Mouse (Mus musculus) stomach, embryonic 15.5 days (tissue): ENCODE results near the gene Pde6h. TPM values are rescaled to one million over a fixed set of nuclear protein-coding genes. Genes with fewer than 3 reads are reported as not detected.
"Not testable (repeated sequence)": the region's sequence is repeated elsewhere in the genome, so short reads cannot be mapped to it uniquely, and the experiment has no call there.

Source experiments
- ATAC-seq: fragments of 200-750 bp; cut with Nextera tagmentation; 2 replicates; pipeline ENCODE4 v1.8.0; 2017; ENCODE audit warnings: low read depth, moderate number of reproducible peaks, moderate TSS enrichment; ENCODE audit not compliant: insufficient read depth, low FRiP score
- H3K27ac ChIP-seq: fragments of 300-500 bp; sonication (generic); 2 replicates; pipeline ENCODE4 v1.5.1; 2015; ENCODE audit warnings: mild to moderate bottlenecking, inconsistent platforms
- H3K27me3 ChIP-seq: fragments of 300-500 bp; sonication (generic); replicated peaks from 2 replicates; pipeline ENCODE4 v1.6.1; 2015; ENCODE audit warnings: inconsistent platforms
- H3K36me3 ChIP-seq: fragments of 300-500 bp; sonication (generic); 2 replicates; pipeline ENCODE4 v1.6.1; 2015; ENCODE audit warnings: inconsistent platforms
- H3K4me1 ChIP-seq: fragments of 300-500 bp; sonication (generic); 2 replicates; pipeline ENCODE4 v1.6.1; 2015; ENCODE audit warnings: inconsistent platforms
- H3K4me2 ChIP-seq: fragments of 300-500 bp; sonication (generic); 2 replicates; pipeline ENCODE4 v1.6.1; 2015; ENCODE audit warnings: mild to moderate bottlenecking, inconsistent platforms
- H3K4me3 ChIP-seq: fragments of 300-500 bp; sonication (generic); replicated peaks from 2 replicates; pipeline ENCODE4 v1.5.1; 2015; ENCODE audit warnings: inconsistent platforms
- H3K9ac ChIP-seq: fragments of 300-500 bp; sonication (generic); 2 replicates; pipeline ENCODE4 v1.6.1; 2015; ENCODE audit warnings: inconsistent platforms
- H3K9me3 ChIP-seq: fragments of 300-500 bp; sonication (generic); 2 replicates; pipeline ENCODE4 v1.6.1; 2016; ENCODE audit warnings: inconsistent platforms
- WGBS: fragments of 180-500 bp; shearing (Covaris S2); methylation state at CpG from one replicate; pipeline ENCODE4 v1.1.7; 2015; 5-methylcytosine and 5-hydroxymethylcytosine counted together
- polyA plus RNA-seq: library from polyadenylated mRNA; unstranded; fragments of >200 nt; fragmentation: Nextera tagmentation; extraction: Ambion mirVana; gene quantifications from 2 replicates; pipeline ENCODE4 v1.2.1, GENCODE M21; 2015

The Pde6h gene
- not detected in 2 replicates for polyA plus RNA-seq

- no peaks in the 10 kb centered on the region for H3K27me3 ChIP-seq
- WGBS, result 89% methylated on average over 8 of the region's 8 CpGs
- no peak within 1 kb of the TSS for H3K9ac ChIP-seq
- H3K27ac ChIP-seq, result no peak within 1 kb of the TSS
- no peak for ATAC-seq
- no peak within 1 kb of the TSS for H3K4me3 ChIP-seq
- peaks cover 3% of the 10 kb centered on the region; the same call in 1 of the 2 replicates for H3K4me1 ChIP-seq
- no peaks in the 10 kb centered on the region for H3K36me3 ChIP-seq
- no peaks in the 10 kb centered on the region for H3K9me3 ChIP-seq
- H3K4me2 ChIP-seq, result no peak within 1 kb of the TSS
Measured at GRCm38 (mm10) chr6:136923532-136923931, at the start of gene Pde6h. Gene Pde6h, plus strand, starts transcription at chr6:136923832.

DNA sequence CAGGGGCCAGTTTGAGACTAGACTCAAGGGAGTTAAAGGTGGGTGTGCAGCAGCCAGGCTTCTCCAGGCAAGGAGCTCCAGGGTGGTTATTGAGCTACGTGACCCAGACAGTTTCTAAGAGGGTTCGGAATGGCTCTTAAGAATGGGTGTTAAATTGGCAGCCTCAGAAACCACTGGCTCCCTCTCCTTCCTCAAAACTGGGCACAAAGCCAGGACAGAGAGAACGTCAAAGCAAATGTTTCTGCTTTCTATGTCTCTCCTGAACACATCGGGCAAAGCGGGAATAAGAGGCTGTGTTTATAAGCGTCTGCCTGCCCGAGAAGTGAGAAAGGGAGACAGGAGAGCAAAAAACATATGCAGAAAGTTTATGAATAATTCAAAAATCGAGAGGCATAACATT is 49.0 kb upstream of the Pde6h start:
- Histone ChIP-seq H3K27me3 (no peaks in the 10 kb centered on the region), H3K36me3 (no peaks in the 10 kb centered on the region), H3K27ac (no peak overlapping the region), H3K9ac (no peak overlapping the region), H3K4me2 (peak overlapping the region; percentile 33), H3K4me1 (no peaks in the 10 kb centered on the region), H3K4me3 (peak overlapping the region; percentile 18), H3K9me3 (no peaks in the 10 kb centered on the region)
- no peak for ATAC-seq
- WGBS, result 30% methylated on average over 8 of the region's 8 CpGs

DNA sequence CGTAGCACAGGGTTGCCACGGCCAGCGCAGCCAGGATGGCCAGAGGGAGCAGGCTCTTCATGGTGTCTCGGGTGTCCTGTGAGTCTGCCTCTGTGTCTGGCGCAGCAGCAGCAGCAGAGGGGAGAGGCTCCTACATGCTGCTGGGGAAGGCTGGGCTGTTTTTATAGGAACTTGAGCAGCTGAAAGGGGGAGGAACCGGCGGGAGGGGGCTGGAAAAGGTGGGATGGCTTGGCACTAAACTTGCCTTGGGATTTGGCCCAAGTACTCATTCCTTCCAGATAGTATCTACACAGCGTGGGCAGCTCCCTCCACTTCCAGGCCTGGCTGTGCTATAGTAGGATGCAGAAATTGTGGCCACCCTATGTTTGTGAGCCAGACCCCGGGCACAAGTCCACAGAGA is 48.0 kb upstream of the Pde6h start, which contains the start of gene Mgp:
TSS of gene Mgp (minus strand) at position 154 of the 400 bp plus-strand sequence.
- Histone ChIP-seq H3K27me3 (no peaks in the 10 kb centered on the region), H3K36me3 (no peaks in the 10 kb centered on the region), H3K4me3 (peak within 1 kb of the TSS; percentile 33), H3K4me1 (no peaks in the 10 kb centered on the region), H3K27ac (peak within 1 kb of the TSS; percentile 37; the same call in 1 of the 2 replicates), H3K4me2 (peak within 1 kb of the TSS; percentile 39), H3K9me3 (no peaks in the 10 kb centered on the region), H3K9ac (no peak within 1 kb of the TSS; the same call in 1 of the 2 replicates)
- WGBS, result 32% methylated on average over 9 of the region's 9 CpGs
- ATAC-seq, result no peak

DNA sequence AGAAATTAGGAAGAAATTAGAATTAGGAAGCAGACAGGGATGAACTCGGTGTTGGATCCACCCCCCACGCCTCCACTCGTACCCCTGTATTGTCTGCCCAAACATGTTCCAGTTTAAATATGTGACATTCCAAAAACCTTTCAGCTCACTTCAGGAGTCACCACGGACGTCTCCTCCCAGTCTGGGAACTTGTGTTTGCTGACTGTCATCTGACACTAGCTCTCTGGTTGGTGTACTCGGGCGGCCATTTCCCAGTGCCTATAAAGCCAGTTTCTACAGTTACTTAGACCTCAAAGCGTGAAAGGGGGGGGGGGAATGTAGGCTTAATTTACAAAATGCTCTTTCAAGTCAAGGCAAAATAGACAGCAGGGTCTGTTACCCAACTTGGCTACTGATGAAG is 42.0 kb upstream of the Pde6h start:
- Histone ChIP-seq H3K4me2 (no peak overlapping the region), H3K4me3 (no peak overlapping the region), H3K4me1 (no peaks in the 10 kb centered on the region), H3K27ac (no peak overlapping the region), H3K9ac (no peak overlapping the region), H3K36me3 (no peaks in the 10 kb centered on the region), H3K27me3 (no peaks in the 10 kb centered on the region), H3K9me3 (no peaks in the 10 kb centered on the region)
- 61% methylated on average over 8 of the region's 8 CpGs for WGBS
- ATAC-seq, result no peak

DNA sequence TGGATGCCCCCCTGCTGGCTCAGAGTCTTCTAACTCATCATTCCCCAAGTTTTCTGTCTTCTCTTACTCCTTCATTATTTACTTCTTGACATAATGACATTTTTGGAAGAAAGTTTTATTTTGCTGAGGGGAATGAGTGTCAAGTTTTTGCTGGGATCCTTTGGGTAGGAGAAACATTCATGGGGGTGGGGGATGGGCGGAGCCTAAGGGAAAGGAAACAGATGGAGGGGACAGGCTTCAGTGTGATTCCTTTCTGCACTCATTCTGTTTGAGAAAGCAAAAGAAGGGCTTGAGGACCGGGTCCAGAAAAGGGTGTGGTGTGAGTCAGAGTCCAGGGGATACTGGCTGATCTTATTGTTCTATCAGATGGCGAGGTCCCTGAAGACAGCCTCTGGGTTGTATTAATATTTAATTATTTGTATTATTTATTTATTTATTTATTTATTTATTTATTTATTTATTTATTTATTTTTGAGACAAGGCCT is 40.2 kb upstream of the Pde6h start:
- Histone ChIP-seq H3K36me3 (no peaks in the 10 kb centered on the region), H3K27ac (no peak overlapping the region)
- 73% methylated on average over 3 of the region's 3 CpGs for WGBS

GRCm38 (mm10) chr6:136883961-136884360 is 39.7 kb upstream of the Pde6h start:
- H3K27me3 ChIP-seq, result no peaks in the 10 kb centered on the region
- H3K4me2 ChIP-seq, result no peak overlapping the region
- 92% methylated on average over 6 of the region's 6 CpGs for WGBS
- no peak overlapping the region for H3K27ac ChIP-seq
- ATAC-seq, result no peak
- no peaks in the 10 kb centered on the region for H3K36me3 ChIP-seq
- no peak overlapping the region for H3K9ac ChIP-seq
- 0 out of 2 replicates have a peak, but pooled peaks cover 6% of the 10 kb centered on the region for H3K4me1 ChIP-seq
- H3K9me3 ChIP-seq, result no peaks in the 10 kb centered on the region
- H3K4me3 ChIP-seq, result no peak overlapping the region

More for the DNA sequence above, 40.2 kb upstream of the Pde6h start:
- no peaks in the 10 kb centered on the region for H3K27me3 ChIP-seq
- H3K9ac ChIP-seq, result no peak overlapping the region
- H3K9me3 ChIP-seq, result no peaks in the 10 kb centered on the region
- 0 out of 2 replicates have a peak, but pooled peaks cover 6% of the 10 kb centered on the region for H3K4me1 ChIP-seq
- ATAC-seq, result no peak
- H3K4me3 ChIP-seq, result no peak overlapping the region
- H3K4me2 ChIP-seq, result no peak overlapping the region

DNA sequence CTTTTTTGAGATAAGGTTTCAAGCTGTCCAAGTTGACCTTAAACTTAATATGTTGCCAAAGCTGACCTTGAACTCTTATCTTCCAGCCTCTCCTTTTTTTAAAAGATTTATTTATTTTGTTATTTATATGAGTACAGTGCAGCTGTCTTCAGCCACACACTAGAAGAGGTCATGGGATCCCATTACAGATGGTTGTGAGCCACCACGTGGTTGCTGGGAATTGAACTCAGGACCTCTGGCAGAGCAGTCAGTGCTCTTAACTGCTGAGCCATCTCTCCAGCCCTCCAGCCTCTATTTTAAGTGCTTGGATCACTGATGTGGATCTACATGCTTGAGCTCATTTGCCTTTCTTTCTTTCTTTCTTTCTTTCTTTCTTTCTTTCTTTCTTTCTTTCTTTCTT is 38.9 kb upstream of the Pde6h start:
- WGBS, result 50% methylated on average over 1 of the region's 1 CpGs
- not testable (repeated sequence) for H3K4me1 ChIP-seq, H3K27ac ChIP-seq, H3K36me3 ChIP-seq, H3K4me3 ChIP-seq, H3K4me2 ChIP-seq, H3K9ac ChIP-seq, H3K9me3 ChIP-seq, ATAC-seq, H3K27me3 ChIP-seq

GRCm38 (mm10) chr6:136887854-136888253 is 35.8 kb upstream of the Pde6h start:
- Histone ChIP-seq H3K9ac (no peak overlapping the region), H3K4me2 (no peak overlapping the region), H3K4me3 (no peak overlapping the region), H3K36me3 (no peaks in the 10 kb centered on the region), H3K4me1 (0 out of 2 replicates have a peak, but pooled peaks cover 6% of the 10 kb centered on the region), H3K27ac (peak overlapping the region; percentile 66), H3K9me3 (no peaks in the 10 kb centered on the region), H3K27me3 (no peaks in the 10 kb centered on the region)
- 40% methylated on average over 9 of the region's 9 CpGs for WGBS
- no peak; the same call in 1 of the 2 replicates for ATAC-seq

GRCm38 (mm10) chr6:136889067-136889466 is 34.6 kb upstream of the Pde6h start:
- no peak overlapping the region for H3K27ac ChIP-seq
- 0 out of 2 replicates have a peak, but pooled peaks cover 6% of the 10 kb centered on the region for H3K4me1 ChIP-seq
- no peak overlapping the region for H3K4me3 ChIP-seq
- no peaks in the 10 kb centered on the region for H3K36me3 ChIP-seq
- no peaks in the 10 kb centered on the region for H3K27me3 ChIP-seq
- 89% methylated on average over 6 of the region's 6 CpGs for WGBS
- no peak overlapping the region for H3K4me2 ChIP-seq
- ATAC-seq, result no peak
- no peak overlapping the region for H3K9ac ChIP-seq
- no peaks in the 10 kb centered on the region for H3K9me3 ChIP-seq

GRCm38 (mm10) chr6:136889554-136889953 is 34.1 kb upstream of the Pde6h start:
- Histone ChIP-seq H3K4me2 (no peak overlapping the region), H3K4me1 (peaks cover 8% of the 10 kb centered on the region), H3K27ac (no peak overlapping the region), H3K9me3 (no peaks in the 10 kb centered on the region), H3K27me3 (no peaks in the 10 kb centered on the region), H3K36me3 (no peaks in the 10 kb centered on the region), H3K9ac (no peak overlapping the region), H3K4me3 (no peak overlapping the region)
- no peak for ATAC-seq
- 89% methylated on average over 6 of the region's 6 CpGs for WGBS

DNA sequence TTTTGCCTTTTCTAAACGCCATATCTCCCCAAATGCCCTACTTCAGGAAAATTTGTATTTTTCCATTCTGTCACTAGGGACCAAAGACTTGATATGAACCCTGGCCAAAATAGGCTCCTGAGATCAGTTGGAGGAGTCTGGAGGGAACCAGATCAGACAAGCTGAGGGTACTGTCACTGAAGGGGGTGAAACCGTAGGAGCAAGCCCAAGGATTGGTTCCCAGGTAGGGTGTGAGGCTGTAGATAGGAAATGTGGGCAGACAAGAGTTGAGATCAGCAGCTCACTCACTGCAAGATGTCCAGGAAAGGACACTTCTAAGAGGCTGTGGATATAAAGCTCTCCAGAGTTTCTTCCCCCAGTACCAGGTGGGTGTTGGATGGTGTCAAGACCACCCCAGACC is 31.6 kb upstream of the Pde6h start:
- ATAC-seq, result no peak
- Histone ChIP-seq H3K27ac (no peak overlapping the region), H3K27me3 (no peaks in the 10 kb centered on the region), H3K4me3 (no peak overlapping the region), H3K9me3 (no peaks in the 10 kb centered on the region), H3K4me2 (no peak overlapping the region), H3K9ac (no peak overlapping the region), H3K36me3 (no peaks in the 10 kb centered on the region), H3K4me1 (peaks cover 16% of the 10 kb centered on the region)
- WGBS, result 88% methylated on average over 2 of the region's 2 CpGs

DNA sequence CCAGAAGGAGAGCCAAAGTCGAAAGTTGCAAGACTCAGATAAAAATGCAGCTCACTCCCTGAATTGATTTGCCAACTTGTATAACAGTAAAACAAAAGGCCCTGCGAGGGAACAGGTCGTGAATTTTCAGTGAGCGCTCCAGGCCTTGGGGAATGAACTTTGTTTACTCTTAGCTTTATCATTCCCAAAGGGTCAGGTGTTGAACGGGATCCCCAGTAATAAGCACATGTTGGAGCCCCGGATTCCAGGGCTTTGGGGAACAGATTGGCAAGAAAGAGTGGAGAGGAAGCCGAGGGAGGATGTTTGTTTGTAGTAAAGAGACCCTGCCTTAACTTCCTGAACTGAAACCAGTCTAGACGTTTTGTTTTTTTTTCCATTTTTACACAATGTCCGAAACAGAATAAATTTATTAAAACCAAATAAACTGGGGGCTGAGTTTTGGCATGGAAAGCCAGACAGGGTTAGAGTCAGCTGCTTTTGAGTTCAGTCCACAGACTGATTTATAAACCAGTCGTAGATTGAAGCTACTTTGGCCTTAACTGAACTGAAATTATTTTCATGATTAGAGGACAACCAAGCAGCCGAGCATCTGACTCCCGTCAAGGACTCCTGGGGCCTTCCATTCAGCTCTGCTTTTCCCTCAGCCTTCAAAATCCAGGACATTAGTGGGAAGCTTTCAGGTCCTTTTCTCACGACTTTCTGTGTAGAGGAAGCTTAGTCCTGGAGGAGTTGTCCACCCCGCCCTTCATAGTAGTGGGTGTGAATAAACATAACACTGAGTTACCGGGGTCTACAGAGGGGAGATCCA is 28.9 kb upstream of the Pde6h start:
- no peaks in the 10 kb centered on the region for H3K9me3 ChIP-seq
- peak; percentile 41; the same call in 1 of the 2 replicates for ATAC-seq
- H3K4me2 ChIP-seq, result no peak overlapping the region
- peak overlapping the region; percentile 77 for H3K27ac ChIP-seq
- H3K4me1 ChIP-seq, result peaks cover 10% of the 10 kb centered on the region
- H3K9ac ChIP-seq, result no peak overlapping the region
- 24% methylated on average over 15 of the region's 15 CpGs for WGBS
- H3K4me3 ChIP-seq, result no peak overlapping the region
- H3K36me3 ChIP-seq, result no peaks in the 10 kb centered on the region
- no peaks in the 10 kb centered on the region for H3K27me3 ChIP-seq
